Mouse (Mus musculus): ENCODE results near the gene Utrn. TPM values are rescaled to one million over a fixed set of nuclear protein-coding genes. Genes with fewer than 3 reads are reported as not detected.

Utrn gene
- polyA plus RNA-seq, 1 experiment from 2014 or later: 67.9 TPM

DNA sequence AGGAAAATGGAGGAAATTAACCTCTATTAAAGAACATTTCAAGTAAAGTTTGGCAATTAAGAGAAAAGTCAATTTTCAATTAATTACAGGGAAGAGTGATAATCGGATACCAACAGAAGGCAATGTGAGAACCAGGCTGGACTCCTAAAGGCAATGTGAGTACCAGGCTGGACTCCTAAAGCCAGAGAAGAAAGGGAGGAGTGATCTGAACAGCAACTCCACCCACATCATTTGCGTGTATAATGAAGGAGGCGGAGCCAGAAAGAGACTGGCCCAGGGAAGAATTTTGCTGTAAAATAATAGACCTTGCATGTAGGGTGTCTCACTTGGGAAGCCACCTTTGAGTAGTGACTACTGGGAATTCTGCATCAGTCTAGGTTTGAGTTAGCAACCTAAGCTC, 334.4 kb downstream of the Utrn start:
- Histone ChIP-seq H3K27ac (ENCODE audit: low read depth) (no peak overlapping the region), H3K9ac (no peak overlapping the region), H3K4me2 (no peak overlapping the region), H3K4me1 (ENCODE audit: insufficient read depth) (no peaks in the 10 kb centered on the region), H3K9me3 (ENCODE audit: low read depth, low read length) (no peaks in the 10 kb centered on the region), H3K27me3 (ENCODE audit: insufficient read depth, low read length) (no peaks in the 10 kb centered on the region), H3K4me3 (ENCODE audit: low read depth, low read length) (no peak overlapping the region), H3K36me3 (ENCODE audit: insufficient read depth) (no peaks in the 10 kb centered on the region)
- ATAC-seq (ENCODE audit: insufficient read depth) (no peak), DNase-seq (no peak)
- WGBS: 63% methylated on average over 3 of the region's 3 CpGs
- TF ChIP-seq CTCF (IDR thresholded peaks at IDR 0.05; ENCODE audit: low read depth): no peak

DNA sequence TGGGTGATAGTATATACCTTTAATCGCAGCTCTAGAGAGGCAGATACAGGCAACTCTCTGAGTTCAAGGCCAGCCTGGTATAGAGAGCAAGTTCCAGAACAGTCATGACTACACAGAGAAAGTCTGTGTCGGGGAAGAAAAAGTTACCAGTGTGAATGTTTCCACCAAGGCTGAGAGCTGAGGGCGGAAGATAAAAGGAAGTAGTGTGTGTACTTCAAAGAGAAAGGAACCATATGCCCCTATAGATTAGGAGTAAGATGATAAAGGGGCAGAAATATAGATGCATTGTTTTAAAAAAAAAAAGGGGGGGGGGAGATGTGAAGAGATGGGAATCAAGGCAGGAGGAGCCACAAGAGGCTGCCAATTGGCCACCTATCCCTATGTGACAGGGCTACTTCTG, 334.9 kb downstream of the Utrn start:
- no peaks in the 10 kb centered on the region for H3K4me1 ChIP-seq (ENCODE audit: insufficient read depth)
- H3K4me3 ChIP-seq (ENCODE audit: low read depth, low read length): no peak overlapping the region
- H3K9ac ChIP-seq: no peak overlapping the region
- no peak for TF ChIP-seq CTCF (IDR thresholded peaks at IDR 0.05; ENCODE audit: low read depth)
- no peak overlapping the region for H3K4me2 ChIP-seq
- no peak overlapping the region for H3K27ac ChIP-seq (ENCODE audit: low read depth)
- no peaks in the 10 kb centered on the region for H3K27me3 ChIP-seq (ENCODE audit: insufficient read depth, low read length)
- no peaks in the 10 kb centered on the region for H3K9me3 ChIP-seq (ENCODE audit: low read depth, low read length)
- ATAC-seq (ENCODE audit: insufficient read depth): no peak
- 79% methylated on average over 3 of the region's 3 CpGs for WGBS
- H3K36me3 ChIP-seq (ENCODE audit: insufficient read depth): no peaks in the 10 kb centered on the region
- DNase-seq: no peak

DNA sequence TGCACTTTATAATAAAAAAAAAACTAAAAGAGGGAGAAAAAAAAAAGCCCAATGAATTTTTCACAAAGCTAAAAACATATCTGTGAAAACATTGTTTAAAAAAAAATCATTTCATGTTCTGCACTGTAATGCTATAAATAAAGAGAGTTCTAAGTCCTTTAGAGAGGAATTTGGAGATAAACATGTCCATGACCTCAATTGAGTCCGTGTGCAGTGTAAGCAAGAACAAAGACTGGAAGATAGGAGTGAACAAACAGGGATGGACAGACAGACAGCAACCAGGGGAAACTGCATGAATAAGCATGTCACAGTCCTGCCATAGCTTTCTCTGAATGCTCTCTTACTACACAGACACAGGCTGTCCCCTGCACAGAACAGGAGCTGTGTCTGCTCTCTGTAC, 347.1 kb downstream of the Utrn start:
- no peak overlapping the region for H3K4me3 ChIP-seq (ENCODE audit: low read depth, low read length)
- no peak overlapping the region for H3K9ac ChIP-seq
- H3K4me2 ChIP-seq: no peak overlapping the region
- no peak for TF ChIP-seq CTCF (IDR thresholded peaks at IDR 0.05; ENCODE audit: low read depth)
- H3K9me3 ChIP-seq (ENCODE audit: low read depth, low read length): no peaks in the 10 kb centered on the region
- no peaks in the 10 kb centered on the region for H3K4me1 ChIP-seq (ENCODE audit: insufficient read depth)
- DNase-seq (no peak), ATAC-seq (ENCODE audit: insufficient read depth) (no peak)
- H3K27ac ChIP-seq (ENCODE audit: low read depth): no peak overlapping the region
- no peaks in the 10 kb centered on the region for H3K36me3 ChIP-seq (ENCODE audit: insufficient read depth)
- WGBS: 44% methylated on average over 1 of the region's 1 CpGs
- H3K27me3 ChIP-seq (ENCODE audit: insufficient read depth, low read length): no peaks in the 10 kb centered on the region

DNA sequence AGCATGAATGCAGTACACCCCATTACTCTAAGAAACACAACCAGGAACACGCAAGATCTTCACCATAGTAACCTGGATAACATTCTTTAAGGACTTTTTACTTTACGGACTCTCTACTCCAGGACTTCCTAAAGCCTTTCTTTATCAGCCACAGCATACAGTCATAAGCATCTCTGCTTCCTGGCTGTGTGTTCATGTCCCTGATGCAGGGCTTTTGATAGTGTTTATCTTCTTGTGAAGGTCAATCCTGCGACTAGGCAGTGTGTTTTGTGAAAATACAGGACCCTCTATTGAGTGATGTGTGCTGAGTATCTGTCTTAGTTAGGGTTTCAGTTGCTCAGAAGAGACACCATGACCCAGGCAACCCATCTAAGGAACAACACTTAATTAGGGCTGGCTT, 351.0 kb downstream of the Utrn start:
- DNase-seq: no peak
- H3K4me1 ChIP-seq (ENCODE audit: insufficient read depth): no peaks in the 10 kb centered on the region
- H3K9me3 ChIP-seq (ENCODE audit: low read depth, low read length): no peaks in the 10 kb centered on the region
- H3K4me2 ChIP-seq: no peak overlapping the region
- no peak overlapping the region for H3K9ac ChIP-seq
- TF ChIP-seq CTCF (IDR thresholded peaks at IDR 0.05; ENCODE audit: low read depth): no peak
- no peak overlapping the region for H3K4me3 ChIP-seq (ENCODE audit: low read depth, low read length)
- no peak for ATAC-seq (ENCODE audit: insufficient read depth)
- H3K36me3 ChIP-seq (ENCODE audit: insufficient read depth): no peaks in the 10 kb centered on the region
- H3K27ac ChIP-seq (ENCODE audit: low read depth): no peak overlapping the region
- no peaks in the 10 kb centered on the region for H3K27me3 ChIP-seq (ENCODE audit: insufficient read depth, low read length)
- WGBS: 67% methylated on average over 3 of the region's 3 CpGs

DNA sequence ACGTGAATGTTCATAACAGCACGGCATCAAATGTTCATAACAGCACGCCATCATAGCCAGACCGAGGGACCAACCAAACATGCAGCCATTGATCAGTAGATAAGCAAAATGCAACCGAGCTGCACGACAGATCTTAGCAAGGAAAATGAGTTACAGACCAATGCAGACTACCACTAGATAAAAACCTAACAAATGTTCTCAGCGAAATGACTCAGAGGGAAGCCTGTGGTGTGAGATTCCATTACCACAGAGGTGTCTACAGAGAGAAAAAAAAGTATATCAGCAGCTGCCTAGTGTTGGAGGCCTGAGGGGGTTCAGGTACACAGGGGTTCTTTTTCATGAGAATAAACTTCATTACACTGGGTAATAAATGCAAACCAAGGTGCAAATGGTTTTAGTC, 363.6 kb downstream of the Utrn start:
- ATAC-seq (ENCODE audit: insufficient read depth): no peak
- no peak for TF ChIP-seq CTCF (IDR thresholded peaks at IDR 0.05; ENCODE audit: low read depth)
- Histone ChIP-seq H3K27ac (ENCODE audit: low read depth) (no peak overlapping the region), H3K36me3 (ENCODE audit: insufficient read depth) (no peaks in the 10 kb centered on the region), H3K9me3 (ENCODE audit: low read depth, low read length) (no peaks in the 10 kb centered on the region), H3K4me1 (ENCODE audit: insufficient read depth) (no peaks in the 10 kb centered on the region), H3K9ac (no peak overlapping the region), H3K4me3 (ENCODE audit: low read depth, low read length) (no peak overlapping the region), H3K27me3 (ENCODE audit: insufficient read depth, low read length) (no peaks in the 10 kb centered on the region), H3K4me2 (no peak overlapping the region)
- DNase-seq: no peak
- 82% methylated on average over 7 of the region's 7 CpGs for WGBS

DNA sequence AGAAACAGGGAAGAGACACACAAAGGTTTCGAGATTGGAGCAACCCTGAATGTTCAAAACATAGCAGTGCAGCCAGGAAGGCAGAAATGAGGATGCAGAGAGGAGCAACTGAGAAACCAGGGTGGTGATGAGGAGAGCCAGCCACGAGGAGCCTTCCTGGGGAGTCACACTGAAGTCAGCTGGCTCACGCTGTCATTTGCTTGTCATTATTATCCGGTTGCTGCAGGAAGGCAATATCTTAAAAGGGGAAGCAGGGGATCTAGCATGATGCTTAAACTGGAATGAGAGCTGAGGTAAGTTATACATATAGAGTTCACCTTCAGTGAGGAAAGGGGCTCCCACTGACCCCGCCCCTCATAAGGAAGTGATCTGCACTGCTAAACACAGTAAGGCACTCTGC, 368.7 kb downstream of the Utrn start:
- Histone ChIP-seq H3K4me2 (no peak overlapping the region), H3K27ac (ENCODE audit: low read depth) (no peak overlapping the region), H3K27me3 (ENCODE audit: insufficient read depth, low read length) (no peaks in the 10 kb centered on the region), H3K4me1 (ENCODE audit: insufficient read depth) (no peaks in the 10 kb centered on the region), H3K9me3 (ENCODE audit: low read depth, low read length) (no peaks in the 10 kb centered on the region), H3K4me3 (ENCODE audit: low read depth, low read length) (no peak overlapping the region), H3K9ac (no peak overlapping the region), H3K36me3 (ENCODE audit: insufficient read depth) (peaks cover 10% of the 10 kb centered on the region; the same call in 1 of the 2 replicates)
- 82% methylated on average over 5 of the region's 5 CpGs for WGBS
- DNase-seq: no peak
- ATAC-seq (ENCODE audit: insufficient read depth): no peak
- TF ChIP-seq CTCF (IDR thresholded peaks at IDR 0.05; ENCODE audit: low read depth): no peak

DNA sequence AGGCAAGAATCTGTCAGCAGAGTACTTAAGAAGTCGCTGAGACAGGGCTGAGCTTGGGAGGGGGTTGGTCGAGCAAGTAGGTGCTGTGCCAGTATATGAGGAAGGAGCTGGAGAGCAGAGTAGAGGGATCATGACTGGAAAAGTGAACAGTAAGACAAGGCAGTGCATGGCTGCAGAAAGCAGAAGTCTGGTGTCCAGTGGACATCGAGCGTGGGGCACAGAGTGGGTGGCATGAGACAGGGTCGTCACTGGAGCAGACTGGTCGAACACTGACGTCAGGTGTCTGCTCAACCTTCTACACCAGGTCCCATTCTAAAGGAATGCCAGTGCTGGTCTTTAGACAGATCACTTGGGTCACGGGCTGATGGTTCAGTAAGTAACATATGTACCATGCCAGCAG, 371.6 kb downstream of the Utrn start:
- no peak for TF ChIP-seq CTCF (IDR thresholded peaks at IDR 0.05; ENCODE audit: low read depth)
- Histone ChIP-seq H3K27me3 (ENCODE audit: insufficient read depth, low read length) (no peaks in the 10 kb centered on the region), H3K36me3 (ENCODE audit: insufficient read depth) (peaks cover 10% of the 10 kb centered on the region; the same call in 1 of the 2 replicates), H3K4me2 (no peak overlapping the region), H3K27ac (ENCODE audit: low read depth) (no peak overlapping the region), H3K9me3 (ENCODE audit: low read depth, low read length) (no peaks in the 10 kb centered on the region), H3K4me3 (ENCODE audit: low read depth, low read length) (no peak overlapping the region), H3K9ac (no peak overlapping the region), H3K4me1 (ENCODE audit: insufficient read depth) (no peaks in the 10 kb centered on the region)
- no peak for DNase-seq
- no peak for ATAC-seq (ENCODE audit: insufficient read depth)
- WGBS: 72% methylated on average over 8 of the region's 8 CpGs
